Mouse (Mus musculus): Measurements from ENCODE around the gene Foxf2. TPM values are rescaled to one million over a fixed set of nuclear protein-coding genes. Genes with fewer than 3 reads are reported as not detected.

Foxf2 gene
- under 1 TPM in 2 of 4 experiments, not detected in 2; 0.10 to 0.24 TPM for total RNA-seq (2022)

- DNase-seq (ENCODE audit: low spot score in 2 of 2), result no peak
Observed at GRCm38 (mm10) chr13:31625333-31626101, at the start of gene Foxf2. Gene Foxf2, plus strand, starts transcription at chr13:31625816.

- no peak for DNase-seq (ENCODE audit: low spot score in 2 of 2)
Observed at GRCm38 (mm10) chr13:31576696-31577095, 48.9 kb upstream of the Foxf2 start.

- no peak for DNase-seq (ENCODE audit: low spot score in 2 of 2)
Observed at GRCm38 (mm10) chr13:31577576-31577975, 48.0 kb upstream of the Foxf2 start.

GRCm38 (mm10) chr13:31578389-31578788 is 47.2 kb upstream of the Foxf2 start:
- DNase-seq (ENCODE audit: low spot score in 2 of 2), result no peak

- no peak for DNase-seq (ENCODE audit: low spot score in 2 of 2)
Observed at GRCm38 (mm10) chr13:31579866-31580265, 45.8 kb upstream of the Foxf2 start.

- no peak for DNase-seq (ENCODE audit: low spot score in 2 of 2)
Observed at GRCm38 (mm10) chr13:31587341-31587740, 38.3 kb upstream of the Foxf2 start.

GRCm38 (mm10) chr13:31599576-31599975 is 26.0 kb upstream of the Foxf2 start:
- DNase-seq (ENCODE audit: low spot score in 2 of 2), result no peak

- no peak for DNase-seq (ENCODE audit: low spot score in 2 of 2)
Observed at GRCm38 (mm10) chr13:31603964-31604363, 21.7 kb upstream of the Foxf2 start.

- DNase-seq (ENCODE audit: low spot score in 2 of 2), result no peak
Observed at GRCm38 (mm10) chr13:31614724-31615465, 10.7 kb upstream of the Foxf2 start.

GRCm38 (mm10) chr13:31615561-31616165 is 10.0 kb upstream of the Foxf2 start:
- no peak for DNase-seq (ENCODE audit: low spot score in 2 of 2)

GRCm38 (mm10) chr13:31618001-31618400 is 7.6 kb upstream of the Foxf2 start:
- DNase-seq (ENCODE audit: low spot score in 2 of 2), result no peak

- DNase-seq (ENCODE audit: low spot score in 2 of 2), result peak in 1 of 2 experiments; percentile 24
Observed at GRCm38 (mm10) chr13:31618416-31618815, 7.2 kb upstream of the Foxf2 start.

- DNase-seq (ENCODE audit: low spot score in 2 of 2), result no peak
Observed at GRCm38 (mm10) chr13:31618919-31619655, 6.5 kb upstream of the Foxf2 start.

- DNase-seq (ENCODE audit: low spot score in 2 of 2), result no peak
Observed at GRCm38 (mm10) chr13:31619826-31620498, 5.7 kb upstream of the Foxf2 start.

- no peak for DNase-seq (ENCODE audit: low spot score in 2 of 2)
Observed at GRCm38 (mm10) chr13:31620499-31620847, 5.1 kb upstream of the Foxf2 start.

- no peak for DNase-seq (ENCODE audit: low spot score in 2 of 2)
Observed at GRCm38 (mm10) chr13:31620937-31621336, 4.7 kb upstream of the Foxf2 start.

- no peak for DNase-seq (ENCODE audit: low spot score in 2 of 2)
Observed at GRCm38 (mm10) chr13:31621741-31622140, 3.9 kb upstream of the Foxf2 start.

- no peak for DNase-seq (ENCODE audit: low spot score in 2 of 2)
Observed at GRCm38 (mm10) chr13:31622371-31622770, 3.2 kb upstream of the Foxf2 start.

- DNase-seq (ENCODE audit: low spot score in 2 of 2), result no peak
Observed at GRCm38 (mm10) chr13:31623291-31623690, 2.3 kb upstream of the Foxf2 start.

- no peak for DNase-seq (ENCODE audit: low spot score in 2 of 2)
Observed at GRCm38 (mm10) chr13:31623906-31624860, 1.4 kb upstream of the Foxf2 start.

Measured in gastrocnemius, adult 8-10 months (tissue).